Mouse (Mus musculus): ENCODE measurements around the gene Svs5. TPM values are rescaled to one million over a fixed set of nuclear protein-coding genes. Genes with fewer than 3 reads are reported as not detected.

Svs5 gene
- polyA plus RNA-seq, 1 experiment = not detected

DNA sequence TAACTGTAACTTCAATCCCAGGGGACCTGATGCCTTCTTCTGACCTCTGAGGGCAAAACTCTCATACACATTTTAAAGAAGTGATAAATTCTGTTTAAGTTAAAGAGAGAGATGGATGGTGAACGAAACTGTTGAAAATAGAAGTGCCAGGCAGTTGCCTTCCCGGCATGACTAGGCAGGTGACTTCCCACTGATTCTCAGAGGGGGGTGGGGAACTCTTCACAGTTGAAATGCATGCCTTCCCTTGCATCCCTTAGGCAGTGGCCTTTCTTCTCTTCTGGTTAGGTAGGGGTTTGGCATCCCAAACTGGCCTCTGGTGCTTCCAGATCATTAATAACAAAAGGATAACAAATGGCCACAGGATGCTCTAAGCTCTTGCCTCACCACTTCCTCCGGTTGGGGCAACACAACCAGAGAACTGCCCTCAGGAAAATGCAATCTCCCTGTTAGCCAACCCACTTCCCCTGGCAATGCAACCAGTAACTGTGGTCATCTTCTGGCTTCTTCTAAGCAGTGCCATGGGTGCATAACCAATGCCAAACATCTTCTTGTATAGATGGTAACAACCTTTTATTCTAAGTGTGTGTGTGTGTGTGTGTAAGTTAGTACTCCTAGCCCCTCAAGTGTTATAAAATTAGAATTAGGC, 40.0 kb downstream of the Svs5 start:
- Histone ChIP-seq H3K27me3 (ENCODE audit: control insufficient read depth, insufficient read depth, insufficient read length) (no peaks in the 10 kb centered on the region), H3ac (ENCODE audit: control insufficient read depth, insufficient read length, low read depth) (no peak overlapping the region), H3K36me3 (ENCODE audit: control insufficient read depth, insufficient read depth) (no peaks in the 10 kb centered on the region), H3K79me3 (ENCODE audit: low read depth) (no peaks in the 10 kb centered on the region), H3K79me2 (ENCODE audit: control insufficient read depth, insufficient read depth) (no peaks in the 10 kb centered on the region), H3K4me3 (ENCODE audit: insufficient read depth, poor library complexity, severe bottlenecking) (no peak overlapping the region)
- TF ChIP-seq USF1 (IDR thresholded peaks at IDR 0.05; ENCODE audit: low read depth) (no peak), CTCF (IDR thresholded peaks at IDR 0.05; ENCODE audit: control insufficient read depth, insufficient read depth, insufficient read length) (no peak), FOSL1 (IDR thresholded peaks at IDR 0.05; ENCODE audit: insufficient read depth, low read length, poor library complexity, severe bottlenecking) (no peak), CEBPB (IDR thresholded peaks at IDR 0.05; ENCODE audit: low read depth) (peak; percentile 47), MYOG (IDR thresholded peaks at IDR 0.05; ENCODE audit: control insufficient read depth, extremely low read depth, insufficient read length) (no peak)

DNA sequence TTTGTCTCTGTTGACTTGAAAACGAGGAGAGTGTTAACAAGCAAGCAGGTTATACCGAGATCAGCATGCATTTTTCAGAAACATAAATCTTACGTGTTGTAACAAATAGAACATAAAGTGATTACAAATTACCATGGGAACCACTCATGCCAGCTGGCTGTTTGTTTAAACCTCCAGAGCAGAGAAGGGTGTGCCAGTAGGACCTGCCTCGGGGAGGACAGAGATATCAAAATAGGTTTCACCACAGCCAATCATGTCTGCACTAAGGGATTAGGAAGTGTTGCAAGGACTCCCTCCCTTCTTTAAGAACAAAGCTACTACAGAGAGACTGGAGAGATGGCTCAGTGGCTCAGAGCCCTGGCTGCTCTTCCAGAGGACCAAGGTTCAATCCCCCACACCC, 40.6 kb downstream of the Svs5 start:
- H3K4me3 ChIP-seq (ENCODE audit: insufficient read depth, poor library complexity, severe bottlenecking) = no peak overlapping the region
- TF ChIP-seq MAX (IDR thresholded peaks at IDR 0.05) = no peak
- no peak for TF ChIP-seq FOSL1 (IDR thresholded peaks at IDR 0.05; ENCODE audit: insufficient read depth, low read length, poor library complexity, severe bottlenecking)
- no peak for TF ChIP-seq CTCF (IDR thresholded peaks at IDR 0.05; ENCODE audit: control insufficient read depth, insufficient read depth, insufficient read length)
- no peak for TF ChIP-seq CEBPB (IDR thresholded peaks at IDR 0.05; ENCODE audit: low read depth)
- no peak for TF ChIP-seq MYOD1 (IDR thresholded peaks at IDR 0.05; ENCODE audit: control insufficient read depth, insufficient read length, low read depth)
- no peak for TF ChIP-seq MYOG (IDR thresholded peaks at IDR 0.05; ENCODE audit: control insufficient read depth, extremely low read depth, insufficient read length)
- TF ChIP-seq USF1 (IDR thresholded peaks at IDR 0.05; ENCODE audit: low read depth) = no peak

DNA sequence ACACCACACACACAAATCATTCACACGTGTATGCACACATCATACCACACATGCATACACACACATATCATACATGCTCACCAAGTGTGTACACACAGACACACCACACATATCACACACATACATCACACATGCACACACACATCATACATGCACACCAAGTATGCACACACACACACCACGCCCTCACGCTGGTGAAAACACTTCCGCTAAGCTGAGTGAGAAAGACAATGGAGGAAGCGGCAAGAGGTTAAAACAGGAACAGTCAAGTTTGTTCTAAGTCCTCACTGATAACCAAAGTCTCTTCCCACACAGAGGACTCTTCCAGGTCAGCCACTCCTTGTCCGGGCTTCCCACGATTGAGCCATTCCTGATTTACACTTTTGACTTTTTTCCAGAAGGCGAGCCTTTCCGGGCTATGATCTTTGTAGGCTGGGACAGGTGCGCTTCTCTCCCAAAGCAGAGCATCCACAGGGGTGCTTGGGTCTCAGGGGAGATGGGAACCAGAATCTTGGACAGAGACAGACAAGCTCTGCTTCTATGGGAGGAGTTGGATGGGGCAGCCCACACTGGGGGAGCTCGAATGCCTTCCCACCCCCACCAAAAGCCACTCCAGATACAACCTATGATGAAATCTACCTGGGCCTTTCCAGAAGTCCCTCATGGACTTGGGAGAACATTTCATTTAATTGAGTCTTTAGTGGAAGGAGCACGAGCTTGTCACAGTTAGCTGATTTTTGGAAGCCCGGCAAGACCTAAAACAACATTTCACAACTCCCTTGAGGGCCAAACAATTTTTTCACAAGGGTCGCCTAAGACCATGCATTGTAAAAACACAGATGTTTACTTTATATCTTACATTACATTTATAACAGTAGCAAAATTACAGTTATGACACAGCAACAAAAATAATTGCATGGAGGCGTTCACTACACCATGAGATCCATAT, 45.2 kb downstream of the Svs5 start:
- H3K79me2 ChIP-seq (ENCODE audit: control insufficient read depth, insufficient read depth) = no peaks in the 10 kb centered on the region
- no peaks in the 10 kb centered on the region for H3K27me3 ChIP-seq (ENCODE audit: control insufficient read depth, insufficient read depth, insufficient read length)
- no peaks in the 10 kb centered on the region for H3K36me3 ChIP-seq (ENCODE audit: control insufficient read depth, insufficient read depth)
- H3K4me3 ChIP-seq (ENCODE audit: insufficient read depth, poor library complexity, severe bottlenecking) = no peak overlapping the region
- H3ac ChIP-seq (ENCODE audit: control insufficient read depth, insufficient read length, low read depth) = no peak overlapping the region
- no peaks in the 10 kb centered on the region for H3K79me3 ChIP-seq (ENCODE audit: low read depth)
- TF ChIP-seq CEBPB (IDR thresholded peaks at IDR 0.05; ENCODE audit: low read depth) (peak; percentile 26), FOSL1 (IDR thresholded peaks at IDR 0.05; ENCODE audit: insufficient read depth, low read length, poor library complexity, severe bottlenecking) (peak; percentile 60), USF1 (IDR thresholded peaks at IDR 0.05; ENCODE audit: low read depth) (no peak)

More for the DNA sequence above, 40.6 kb downstream of the Svs5 start:
- Histone ChIP-seq H3K27me3 (ENCODE audit: control insufficient read depth, insufficient read depth, insufficient read length) (no peaks in the 10 kb centered on the region), H3K79me2 (ENCODE audit: control insufficient read depth, insufficient read depth) (no peaks in the 10 kb centered on the region), H3K79me3 (ENCODE audit: low read depth) (no peaks in the 10 kb centered on the region), H3K36me3 (ENCODE audit: control insufficient read depth, insufficient read depth) (no peaks in the 10 kb centered on the region), H3ac (ENCODE audit: control insufficient read depth, insufficient read length, low read depth) (no peak overlapping the region)

DNA sequence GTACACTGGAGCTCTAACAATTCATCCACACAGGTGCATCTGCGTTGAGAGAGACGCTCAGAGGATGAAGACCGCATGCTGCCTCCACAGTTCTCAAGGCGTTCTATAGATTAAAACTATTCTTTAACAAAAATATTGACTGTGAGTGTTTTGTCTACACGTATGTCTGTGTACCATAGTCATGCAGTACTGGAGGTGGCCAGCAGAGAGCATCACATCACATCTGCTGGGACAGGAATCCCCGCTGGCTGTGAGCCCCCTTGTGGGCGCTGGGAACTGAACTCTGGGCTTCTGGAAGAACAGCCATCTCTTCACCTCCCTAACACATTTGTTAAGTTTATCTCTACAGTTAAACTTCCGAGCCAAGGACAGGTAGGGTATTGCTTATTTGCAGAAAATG, 49.2 kb downstream of the Svs5 start:
- H3K27me3 ChIP-seq (ENCODE audit: control insufficient read depth, insufficient read depth, insufficient read length) = no peaks in the 10 kb centered on the region
- H3ac ChIP-seq (ENCODE audit: control insufficient read depth, insufficient read length, low read depth) = no peak overlapping the region
- no peaks in the 10 kb centered on the region for H3K36me3 ChIP-seq (ENCODE audit: control insufficient read depth, insufficient read depth)
- no peaks in the 10 kb centered on the region for H3K79me3 ChIP-seq (ENCODE audit: low read depth)
- no peaks in the 10 kb centered on the region for H3K79me2 ChIP-seq (ENCODE audit: control insufficient read depth, insufficient read depth)
- TF ChIP-seq CTCF (IDR thresholded peaks at IDR 0.05; ENCODE audit: control insufficient read depth, insufficient read depth, insufficient read length) = no peak
- no peak for TF ChIP-seq USF1 (IDR thresholded peaks at IDR 0.05; ENCODE audit: low read depth)
- no peak for TF ChIP-seq MYOD1 (IDR thresholded peaks at IDR 0.05; ENCODE audit: control insufficient read depth, insufficient read length, low read depth)
- H3K4me3 ChIP-seq (ENCODE audit: insufficient read depth, poor library complexity, severe bottlenecking) = no peak overlapping the region

DNA sequence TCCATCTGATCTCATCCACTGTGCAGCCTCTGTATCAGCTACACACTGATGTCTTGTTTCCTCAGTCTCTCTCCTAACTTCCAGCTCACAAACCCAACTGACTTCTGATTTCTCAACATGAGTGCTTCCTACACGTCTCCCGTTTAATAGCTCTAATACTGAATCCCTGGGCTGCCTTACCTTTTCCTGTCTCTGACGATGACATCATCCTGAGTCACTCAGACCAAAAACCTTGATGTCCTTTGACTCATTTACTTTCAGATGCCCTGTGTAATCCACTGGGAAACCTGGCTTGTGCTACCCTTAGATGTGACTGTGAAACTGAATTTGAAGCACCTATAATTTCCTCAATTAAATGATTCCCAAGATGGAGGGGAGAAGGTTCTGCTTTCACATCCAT, 50.4 kb downstream of the Svs5 start:
- Histone ChIP-seq H3K4me3 (ENCODE audit: insufficient read depth, poor library complexity, severe bottlenecking) (no peak overlapping the region), H3ac (ENCODE audit: control insufficient read depth, insufficient read length, low read depth) (no peak overlapping the region), H3K79me3 (ENCODE audit: low read depth) (no peaks in the 10 kb centered on the region), H3K27me3 (ENCODE audit: control insufficient read depth, insufficient read depth, insufficient read length) (no peaks in the 10 kb centered on the region), H3K79me2 (ENCODE audit: control insufficient read depth, insufficient read depth) (no peaks in the 10 kb centered on the region), H3K36me3 (ENCODE audit: control insufficient read depth, insufficient read depth) (no peaks in the 10 kb centered on the region)
- TF ChIP-seq USF1 (IDR thresholded peaks at IDR 0.05; ENCODE audit: low read depth) = no peak
- TF ChIP-seq MYOD1 (IDR thresholded peaks at IDR 0.05; ENCODE audit: control insufficient read depth, insufficient read length, low read depth) = no peak

Small RNAs within 50 kb of the gene (microRNA-seq; reads per million reads assigned to microRNA genes)
- gene Mir7678 (ENCODE audit: borderline microRNAs expressed) = 0.12 reads per million

Other genes starting within 250 kb of the Svs5 start
- not detected for gene Kcns1, start 161.6 kb upstream of the Svs5 start, polyA plus RNA-seq (2012; fragmentation: generic; extraction: Trizol)
- not detected for gene Wfdc5, start 150.0 kb upstream of the Svs5 start, polyA plus RNA-seq (2012; fragmentation: generic; extraction: Trizol)
- gene Wfdc12, start 142.1 kb upstream of the Svs5 start, polyA plus RNA-seq (2012; fragmentation: generic; extraction: Trizol) = not detected
- 0.76 TPM for gene Wfdc15a, start 132.6 kb upstream of the Svs5 start, polyA plus RNA-seq (2012; fragmentation: generic; extraction: Trizol)
- gene Wfdc15b, start 111.1 kb upstream of the Svs5 start, polyA plus RNA-seq (2012; fragmentation: generic; extraction: Trizol) = not detected
- gene Svs2, start 94.3 kb upstream of the Svs5 start, polyA plus RNA-seq (2012; fragmentation: generic; extraction: Trizol) = not detected
- gene Svs3b, start 76.1 kb upstream of the Svs5 start, polyA plus RNA-seq (2012; fragmentation: generic; extraction: Trizol) = not detected
- gene Svs4, start 54.3 kb upstream of the Svs5 start, polyA plus RNA-seq (2012; fragmentation: generic; extraction: Trizol) = not detected
- gene Svs3a, start 43.5 kb upstream of the Svs5 start, polyA plus RNA-seq (2012; fragmentation: generic; extraction: Trizol) = not detected
- not detected for gene Svs6, start 16.0 kb upstream of the Svs5 start, polyA plus RNA-seq (2012; fragmentation: generic; extraction: Trizol)
- gene Slpi, start 56.4 kb downstream of the Svs5 start, polyA plus RNA-seq (2012; fragmentation: generic; extraction: Trizol) = 11.4 TPM
- 0.01 TPM for gene Rbpjl, start 70.4 kb downstream of the Svs5 start, polyA plus RNA-seq (2012; fragmentation: generic; extraction: Trizol)
- gene Matn4, start 72.4 kb downstream of the Svs5 start, polyA plus RNA-seq (2012; fragmentation: generic; extraction: Trizol) = 0.01 TPM
- gene Sdc4, start 111.1 kb downstream of the Svs5 start, polyA plus RNA-seq (2012; fragmentation: generic; extraction: Trizol) = 124 TPM
- gene Sys1, start 124.2 kb downstream of the Svs5 start, polyA plus RNA-seq (2012; fragmentation: generic; extraction: Trizol) = 49.6 TPM
- gene Gm20458, start 128.2 kb downstream of the Svs5 start, polyA plus RNA-seq (2012; fragmentation: generic; extraction: Trizol) = 29.7 TPM
- gene Trp53tg5, start 141.0 kb downstream of the Svs5 start, polyA plus RNA-seq (2012; fragmentation: generic; extraction: Trizol) = not detected
- gene Dbndd2, start 153.4 kb downstream of the Svs5 start, polyA plus RNA-seq (2012; fragmentation: generic; extraction: Trizol) = 21.2 TPM
- gene Pigt, start 164.8 kb downstream of the Svs5 start, polyA plus RNA-seq (2012; fragmentation: generic; extraction: Trizol) = 74.3 TPM
- not detected for gene Wfdc2, start 229.7 kb downstream of the Svs5 start, polyA plus RNA-seq (2012; fragmentation: generic; extraction: Trizol)
- gene Spint3, start 240.7 kb downstream of the Svs5 start, polyA plus RNA-seq (2012; fragmentation: generic; extraction: Trizol) = not detected